Mouse (Mus musculus) common myeloid progenitor, adult 5-6 weeks (primary cell): ENCODE measurements around the gene Ccdc154. TPM values are rescaled to one million over a fixed set of nuclear protein-coding genes. Genes with fewer than 3 reads are reported as not detected.

Experiments
- ATAC-seq: replicated peaks from 2 replicates; pipeline ENCODE4 v1.8.0; 2016; ENCODE audit warnings: low read depth, mild to moderate bottlenecking, moderate TSS enrichment, inconsistent platforms; ENCODE audit not compliant: poor library complexity, severe bottlenecking
- total RNA-seq: library from RNA; stranded (forward); fragments of 200-1000, 187-1606 nt; gene quantifications from 2 replicates; pipeline ENCODE4 v1.2.3, GENCODE M21; 2017

Gene Ccdc154
- total RNA-seq, 1 experiment from 2014 or later, result 0.09 TPM

GRCm38 (mm10) chr17:25183232-25183631 lies 21.0 kb downstream of the Ccdc154 start:
- ATAC-seq, result 0 out of 2 replicates have a peak, but pooled peaks have one; percentile 5

GRCm38 (mm10) chr17:25184129-25184691 lies 21.9 kb downstream of the Ccdc154 start, which contains the start of gene BC003965:
Gene BC003965, plus strand, starts transcription at chr17:25184554.
- peak; percentile 83 for ATAC-seq

DNA sequence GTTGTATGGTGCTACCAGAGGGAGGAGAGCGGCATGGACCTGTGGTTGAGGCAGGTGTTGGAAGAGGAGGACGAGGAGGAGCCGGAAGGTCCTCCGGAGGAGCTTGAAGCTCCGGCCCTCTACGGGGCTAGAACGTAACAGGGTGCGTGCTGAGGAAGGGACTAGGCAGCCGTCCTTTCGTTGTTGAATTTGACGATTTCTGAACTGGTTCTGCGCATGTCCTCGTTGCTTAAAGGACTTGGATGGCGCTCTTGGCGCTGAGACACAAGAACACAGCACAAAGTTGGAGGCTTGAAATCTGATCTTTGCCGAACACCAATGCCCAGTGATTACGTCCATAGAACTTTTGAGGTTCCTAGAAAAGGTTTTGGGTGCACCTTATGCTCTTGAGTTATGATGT lies 22.7 kb downstream of the Ccdc154 start:
- no peak for ATAC-seq

DNA sequence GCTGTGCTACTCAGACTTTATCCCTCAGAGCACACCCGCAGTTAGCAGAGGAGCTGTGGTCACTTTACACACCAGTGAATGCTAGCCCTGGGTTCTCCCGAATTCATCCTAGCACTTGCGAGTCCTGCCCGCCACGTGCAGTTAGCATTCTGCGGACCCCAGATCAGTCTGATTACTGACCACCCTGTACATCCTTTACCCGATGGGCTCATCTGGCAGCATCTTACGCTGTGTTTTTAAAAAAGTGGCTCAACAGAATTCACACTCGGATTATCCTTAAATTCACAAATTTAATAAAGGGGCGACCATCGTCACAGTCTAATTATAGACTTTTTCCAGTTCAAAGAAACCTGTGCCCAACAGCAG lies 25.5 kb downstream of the Ccdc154 start:
- ATAC-seq, result no peak

- ATAC-seq, result peak; percentile 27; the same call in 1 of the 2 replicates
Observed at GRCm38 (mm10) chr17:25188150-25189031, 26.1 kb downstream of the Ccdc154 start, which contains the start of gene Unkl. Gene Unkl, plus strand, starts transcription at chr17:25188397.

DNA sequence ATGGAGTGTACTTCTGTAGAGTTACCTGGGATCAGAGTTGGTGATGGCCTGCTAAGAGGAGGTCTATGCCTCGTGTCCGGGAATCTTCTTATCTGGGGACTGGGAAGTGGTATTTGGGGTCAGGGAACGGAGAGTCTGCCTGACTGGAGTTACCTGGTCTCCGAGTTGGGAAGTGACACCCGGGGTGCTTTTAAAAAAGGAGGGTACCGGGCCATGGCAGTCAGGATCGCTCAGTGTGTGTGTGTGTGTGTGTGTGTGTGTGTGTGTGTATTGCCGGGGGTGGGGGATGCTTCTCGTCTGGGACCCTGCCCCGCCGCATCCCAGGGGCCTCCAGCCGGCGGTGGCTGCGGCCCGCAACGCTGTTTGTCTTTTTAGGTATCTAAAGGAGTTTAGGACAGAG lies 26.8 kb downstream of the Ccdc154 start:
- no peak for ATAC-seq

DNA sequence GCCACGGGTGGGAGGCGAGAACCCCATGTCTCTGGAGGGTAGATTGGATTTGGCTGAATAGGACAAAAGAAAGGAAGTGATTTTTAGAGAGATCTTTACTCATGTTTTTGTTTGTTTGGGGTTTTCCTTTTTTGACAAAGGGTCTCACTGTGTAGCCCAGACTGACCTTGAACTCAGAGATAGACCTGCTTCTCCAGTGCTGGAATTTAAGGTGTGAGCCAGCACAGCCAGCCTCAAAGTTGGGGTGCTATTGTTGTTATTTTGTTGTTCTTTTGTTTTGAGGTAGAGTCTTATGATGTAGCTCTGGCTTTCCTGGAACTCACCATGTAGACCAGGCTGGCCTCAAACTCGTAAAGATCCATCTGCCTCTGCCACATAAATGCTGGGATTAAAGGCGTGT lies 40.1 kb downstream of the Ccdc154 start:
- ATAC-seq, result no peak

- ATAC-seq, result no peak
Observed at GRCm38 (mm10) chr17:25210006-25210405, 47.7 kb downstream of the Ccdc154 start.

DNA sequence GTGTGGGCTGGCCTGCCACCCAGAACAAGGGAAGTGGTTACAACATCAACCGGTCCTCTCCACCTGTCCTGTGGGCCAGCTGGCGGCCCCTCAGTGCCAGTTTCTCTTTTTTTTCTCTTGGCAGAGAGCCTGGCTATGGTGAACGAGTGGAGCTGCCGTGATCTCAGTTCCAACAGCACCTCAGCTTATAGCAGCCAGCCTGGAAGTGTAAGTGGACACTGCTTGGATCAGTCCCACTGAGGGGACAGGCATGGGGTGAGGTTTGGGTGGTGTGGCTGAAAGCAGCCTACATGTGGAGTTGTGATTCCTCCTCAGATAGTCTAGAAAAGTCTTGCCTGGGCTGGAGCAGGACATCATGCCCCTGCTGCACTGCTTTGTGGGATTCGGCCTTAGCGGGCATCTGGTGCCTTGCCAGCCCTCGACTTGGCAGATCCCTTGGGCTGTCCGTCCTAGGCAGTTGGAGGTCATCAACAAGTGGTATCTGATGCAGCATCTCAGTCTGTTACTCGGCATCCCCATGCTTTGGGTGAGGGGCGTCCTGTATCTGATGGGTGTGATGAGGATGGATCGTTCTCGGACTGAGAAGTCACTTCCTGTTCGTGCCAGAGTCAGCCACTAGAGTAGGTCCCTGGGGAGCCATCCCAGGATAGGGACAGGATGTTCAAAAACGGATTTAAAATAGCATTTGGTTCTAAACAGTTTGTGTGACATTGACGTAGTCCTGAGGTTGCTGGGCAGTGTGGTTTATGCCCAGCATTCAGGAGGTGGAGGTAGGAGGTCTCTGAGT lies 48.6 kb downstream of the Ccdc154 start:
- peak; percentile 56; the same call in 1 of the 2 replicates for ATAC-seq

- ATAC-seq, result no peak
Observed at GRCm38 (mm10) chr17:25211705-25212104, 49.4 kb downstream of the Ccdc154 start.

DNA sequence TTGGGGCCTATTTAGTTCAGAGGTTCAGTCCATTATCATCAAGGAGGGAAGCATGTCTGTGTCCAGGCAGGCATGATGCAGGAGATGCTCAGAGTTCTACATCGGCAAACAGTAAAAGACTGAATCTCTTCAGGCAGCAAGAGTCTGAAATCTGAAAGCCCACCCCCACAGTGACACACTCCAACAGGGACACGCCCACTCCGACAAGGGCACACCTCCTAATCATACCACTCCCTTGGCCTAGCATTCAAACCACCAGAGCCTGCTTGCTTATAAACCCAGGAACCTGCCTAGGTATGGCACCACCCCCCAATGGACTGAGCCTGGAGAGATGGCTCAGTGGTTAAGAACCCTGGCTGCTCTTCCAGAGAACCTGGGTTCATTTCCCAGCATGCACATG lies 53.2 kb downstream of the Ccdc154 start:
- ATAC-seq, result no peak

DNA sequence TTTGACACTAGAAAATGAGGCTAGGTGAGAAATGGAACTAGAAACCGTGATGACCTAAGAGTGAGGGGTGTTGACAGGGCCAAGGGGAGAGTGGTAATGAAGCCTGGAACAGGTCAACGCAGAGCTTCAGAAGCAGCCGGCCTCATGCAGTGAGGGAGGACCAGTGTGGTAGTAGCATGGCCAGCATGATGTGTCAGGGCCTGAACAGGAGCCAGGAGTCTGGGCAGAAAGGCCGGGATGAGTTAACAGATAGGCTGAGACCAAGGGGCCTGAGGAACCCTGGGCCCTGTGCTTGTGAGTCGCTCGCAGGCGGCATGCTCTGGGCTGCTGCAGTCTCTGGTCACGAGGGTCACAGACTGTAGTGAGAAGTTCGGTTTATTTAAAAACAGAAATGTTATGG lies 56.7 kb downstream of the Ccdc154 start:
- ATAC-seq, result no peak

GRCm38 (mm10) chr17:25219492-25220295 lies 57.4 kb downstream of the Ccdc154 start:
- ATAC-seq, result no peak

- no peak for ATAC-seq
Observed at GRCm38 (mm10) chr17:25220746-25221145, 58.5 kb downstream of the Ccdc154 start.

Other genes starting within 250 kb of the Ccdc154 start
- gene Mapk8ip3, start 225.5 kb upstream of the Ccdc154 start, total RNA-seq, result 21.0 and 33.2 TPM in 2 replicates
- 89.7 and 100 TPM in 2 replicates for gene Jpt2, start 201.8 kb upstream of the Ccdc154 start, total RNA-seq
- 10.5 and 14.8 TPM in 2 replicates for gene Cramp1l, start 146.7 kb upstream of the Ccdc154 start, total RNA-seq
- 21.6 and 41.7 TPM in 2 replicates for gene Ift140, start 146.4 kb upstream of the Ccdc154 start, total RNA-seq
- gene Tmem204, start 78.9 kb upstream of the Ccdc154 start, total RNA-seq, result not detected in 2 replicates
- 23.7 and 44.4 TPM in 2 replicates for gene Telo2, start 46.5 kb upstream of the Ccdc154 start, total RNA-seq
- gene Ptx4, start 41.7 kb upstream of the Ccdc154 start, total RNA-seq, result not detected in 2 replicates
- gene Clcn7, start 29.1 kb upstream of the Ccdc154 start, total RNA-seq, result 4.1 and 7.3 TPM in 2 replicates
- gene Gm38655, start 13.0 kb downstream of the Ccdc154 start, total RNA-seq, result not detected in 2 replicates
- 10.9 and 11.6 TPM in 2 replicates for gene BC003965, start 22.1 kb downstream of the Ccdc154 start, total RNA-seq
- 6.9 and 15.5 TPM in 2 replicates for gene Unkl, start 25.9 kb downstream of the Ccdc154 start, total RNA-seq
- 13.6 and 14.3 TPM in 2 replicates for gene Gnptg, start 77.7 kb downstream of the Ccdc154 start, total RNA-seq
- gene Tsr3, start 77.7 kb downstream of the Ccdc154 start, total RNA-seq, result 30.2 and 34.1 TPM in 2 replicates
- gene Baiap3, start 93.9 kb downstream of the Ccdc154 start, total RNA-seq, result 0.59 and 2.6 TPM in 2 replicates
- 313 and 322 TPM in 2 replicates for gene Ube2i, start 112.2 kb downstream of the Ccdc154 start, total RNA-seq
- gene Prss34, start 135.9 kb downstream of the Ccdc154 start, total RNA-seq, result 1.2 and 1.5 TPM in 2 replicates
- gene Prss28, start 146.2 kb downstream of the Ccdc154 start, total RNA-seq, result not detected in 2 replicates
- not detected in 2 replicates for gene Prss29, start 156.2 kb downstream of the Ccdc154 start, total RNA-seq
- not detected in 2 replicates for gene Tpsab1, start 183.1 kb downstream of the Ccdc154 start, total RNA-seq
- not detected in 2 replicates for gene Tpsb2, start 203.8 kb downstream of the Ccdc154 start, total RNA-seq
- gene Tpsg1, start 206.8 kb downstream of the Ccdc154 start, total RNA-seq, result not detected in 2 replicates